Mouse (Mus musculus) heart, embryonic 10.5 days (tissue): ENCODE measurements around the gene Vdr. TPM values are rescaled to one million over a fixed set of nuclear protein-coding genes. Genes with fewer than 3 reads are reported as not detected.

Experiments used
- DNase-seq: peaks from one replicate; pipeline ENCODE4 v3.0.0-alpha.2; 2017; ENCODE audit warnings: low spot score
- H3K27ac ChIP-seq: fragments of 300-500 bp; sonication (generic); 2 replicates; pipeline ENCODE4 v1.5.1; 2016; ENCODE audit warnings: mild to moderate bottlenecking
- H3K27me3 ChIP-seq: fragments of 300-500 bp; sonication (generic); 2 replicates; pipeline ENCODE4 v1.6.1; 2016; ENCODE audit warnings: mild to moderate bottlenecking; ENCODE audit not compliant: poor library complexity, insufficient read depth, severe bottlenecking
- H3K36me3 ChIP-seq: fragments of 300-500 bp; sonication (generic); 2 replicates; pipeline ENCODE4 v1.6.1; 2016; ENCODE audit warnings: mild to moderate bottlenecking, moderate library complexity
- H3K4me1 ChIP-seq: fragments of 300-500 bp; sonication (generic); 2 replicates; pipeline ENCODE4 v1.6.1; 2016; ENCODE audit warnings: mild to moderate bottlenecking
- H3K4me3 ChIP-seq: fragments of 300-500 bp; sonication (generic); 2 replicates; pipeline ENCODE4 v1.5.1; 2016; ENCODE audit warnings: mild to moderate bottlenecking, moderate library complexity
- H3K9me3 ChIP-seq: fragments of 300-500 bp; sonication (generic); 2 replicates; pipeline ENCODE4 v1.6.1; 2016; ENCODE audit warnings: mild to moderate bottlenecking, moderate library complexity
- WGBS: fragments of 180-500 bp; shearing (Covaris S2); methylation state at CpG from one replicate; pipeline ENCODE4 v1.1.7; 2016; 5-methylcytosine and 5-hydroxymethylcytosine counted together
- polyA plus RNA-seq: library from polyadenylated mRNA; unstranded; fragments of >200 nt; fragmentation: Nextera tagmentation; extraction: Ambion mirVana; gene quantifications from 2 replicates; pipeline ENCODE4 v1.2.1, GENCODE M21; 2016

Vdr gene
- polyA plus RNA-seq, 1 experiment from 2014 or later: 0.77 TPM

GRCm38 (mm10) chr15:97838395-97838794 lies 72.0 kb downstream of the Vdr start:
- H3K27me3 ChIP-seq: peaks cover 11% of the 10 kb centered on the region; the same call in 1 of the 2 replicates
- H3K36me3 ChIP-seq: no peaks in the 10 kb centered on the region
- DNase-seq: no peak
- no peaks in the 10 kb centered on the region for H3K9me3 ChIP-seq
- peaks cover 49% of the 10 kb centered on the region for H3K4me1 ChIP-seq
- H3K27ac ChIP-seq: no peak overlapping the region
- 77% methylated on average over 4 of the region's 4 CpGs for whole genome bisulfite sequencing
- no peak overlapping the region for H3K4me3 ChIP-seq

GRCm38 (mm10) chr15:97837491-97838061 lies 72.9 kb downstream of the Vdr start:
- no peak for DNase-seq
- no peaks in the 10 kb centered on the region for H3K36me3 ChIP-seq
- no peak overlapping the region for H3K4me3 ChIP-seq
- no peaks in the 10 kb centered on the region for H3K9me3 ChIP-seq
- peaks cover 17% of the 10 kb centered on the region for H3K27me3 ChIP-seq
- H3K4me1 ChIP-seq: peaks cover 57% of the 10 kb centered on the region
- 13% methylated on average over 8 of the region's 8 CpGs for WGBS
- H3K27ac ChIP-seq: peak overlapping the region; percentile 59

- Histone ChIP-seq H3K9me3 (no peaks in the 10 kb centered on the region), H3K4me1 (peaks cover 64% of the 10 kb centered on the region), H3K27ac (0 out of 2 replicates have a peak overlapping the region, but pooled peaks have one; percentile 59), H3K36me3 (no peaks in the 10 kb centered on the region), H3K27me3 (peaks cover 17% of the 10 kb centered on the region), H3K4me3 (no peak overlapping the region)
- 57% methylated on average over 8 of the region's 8 CpGs for WGBS
- no peak for DNase-seq
These were observed 73.6 kb downstream of the Vdr start for GRCm38 (mm10) chr15:97836894-97837247.

- no peaks in the 10 kb centered on the region for H3K36me3 ChIP-seq
- WGBS: 41% methylated on average over 17 of the region's 17 CpGs
- no peaks in the 10 kb centered on the region for H3K9me3 ChIP-seq
- H3K4me3 ChIP-seq: no peak overlapping the region
- H3K27ac ChIP-seq: 0 out of 2 replicates have a peak overlapping the region, but pooled peaks have one; percentile 31
- H3K27me3 ChIP-seq: peaks cover 17% of the 10 kb centered on the region
- peaks cover 69% of the 10 kb centered on the region for H3K4me1 ChIP-seq
- no peak for DNase-seq
These were observed 74.1 kb downstream of the Vdr start for GRCm38 (mm10) chr15:97836153-97836893.

- Histone ChIP-seq H3K36me3 (0 out of 2 replicates have a peak, but pooled peaks cover 3% of the 10 kb centered on the region), H3K9me3 (no peaks in the 10 kb centered on the region), H3K4me1 (peaks cover 72% of the 10 kb centered on the region), H3K27me3 (peaks cover 17% of the 10 kb centered on the region; the same call in 1 of the 2 replicates), H3K27ac (peak overlapping the region; percentile 99; the same call in 1 of the 2 replicates), H3K4me3 (peak overlapping the region; percentile 93; the same call in 1 of the 2 replicates)
- no peak for DNase-seq
- WGBS: 62% methylated on average over 9 of the region's 9 CpGs
These were observed 77.5 kb downstream of the Vdr start for GRCm38 (mm10) chr15:97832764-97833479.

GRCm38 (mm10) chr15:97831987-97832640 lies 78.3 kb downstream of the Vdr start:
- 3% methylated on average over 10 of the region's 10 CpGs for WGBS
- peaks cover 70% of the 10 kb centered on the region for H3K4me1 ChIP-seq
- peak; percentile 87 for DNase-seq

GRCm38 (mm10) chr15:97831242-97831986 lies 79.0 kb downstream of the Vdr start:
- Histone ChIP-seq H3K4me3 (peak overlapping the region; percentile 93), H3K27ac (peak overlapping the region; percentile 99), H3K4me1 (peaks cover 71% of the 10 kb centered on the region), H3K27me3 (peaks cover 17% of the 10 kb centered on the region; the same call in 1 of the 2 replicates), H3K36me3 (peaks cover 5% of the 10 kb centered on the region; the same call in 1 of the 2 replicates), H3K9me3 (no peaks in the 10 kb centered on the region)
- under 1% methylated on average over 83 of the region's 84 CpGs for WGBS
- peak; percentile 83 for DNase-seq

More at GRCm38 (mm10) chr15:97831987-97832640, 78.3 kb downstream of the Vdr start:
- Histone ChIP-seq H3K4me3 (peak overlapping the region; percentile 93), H3K27ac (peak overlapping the region; percentile 99), H3K36me3 (0 out of 2 replicates have a peak, but pooled peaks cover 3% of the 10 kb centered on the region), H3K9me3 (no peaks in the 10 kb centered on the region), H3K27me3 (peaks cover 17% of the 10 kb centered on the region; the same call in 1 of the 2 replicates)

- no peak for DNase-seq
- H3K27ac ChIP-seq: peak overlapping the region; percentile 99
- H3K4me1 ChIP-seq: peaks cover 72% of the 10 kb centered on the region
- peaks cover 6% of the 10 kb centered on the region; the same call in 1 of the 2 replicates for H3K36me3 ChIP-seq
- H3K9me3 ChIP-seq: no peaks in the 10 kb centered on the region
- peaks cover 17% of the 10 kb centered on the region; the same call in 1 of the 2 replicates for H3K27me3 ChIP-seq
- under 1% methylated on average over 39 of the region's 39 CpGs for WGBS
- peak overlapping the region; percentile 93 for H3K4me3 ChIP-seq
These were observed 79.6 kb downstream of the Vdr start for GRCm38 (mm10) chr15:97830788-97831241.

- H3K4me3 ChIP-seq: peak overlapping the region; percentile 93
- peak overlapping the region; percentile 99 for H3K27ac ChIP-seq
- DNase-seq: no peak
- peaks cover 6% of the 10 kb centered on the region; the same call in 1 of the 2 replicates for H3K36me3 ChIP-seq
- WGBS: 18% methylated on average over 12 of the region's 12 CpGs
- no peaks in the 10 kb centered on the region for H3K9me3 ChIP-seq
- H3K4me1 ChIP-seq: peaks cover 77% of the 10 kb centered on the region
- H3K27me3 ChIP-seq: peaks cover 17% of the 10 kb centered on the region; the same call in 1 of the 2 replicates
These were observed 80.1 kb downstream of the Vdr start for GRCm38 (mm10) chr15:97830253-97830787.

GRCm38 (mm10) chr15:97829432-97829831 lies 81.0 kb downstream of the Vdr start:
- whole genome bisulfite sequencing: 45% methylated on average over 2 of the region's 2 CpGs
- H3K36me3 ChIP-seq: peaks cover 6% of the 10 kb centered on the region; the same call in 1 of the 2 replicates
- peaks cover 86% of the 10 kb centered on the region for H3K4me1 ChIP-seq
- DNase-seq: no peak
- peaks cover 16% of the 10 kb centered on the region; the same call in 1 of the 2 replicates for H3K27me3 ChIP-seq
- peak overlapping the region; percentile 93 for H3K4me3 ChIP-seq
- peak overlapping the region; percentile 99 for H3K27ac ChIP-seq
- no peaks in the 10 kb centered on the region for H3K9me3 ChIP-seq

- no peak for DNase-seq
- Histone ChIP-seq H3K27ac (peak overlapping the region; percentile 99), H3K4me3 (peak overlapping the region; percentile 93), H3K36me3 (peaks cover 10% of the 10 kb centered on the region; the same call in 1 of the 2 replicates), H3K9me3 (no peaks in the 10 kb centered on the region), H3K27me3 (peaks cover 11% of the 10 kb centered on the region; the same call in 1 of the 2 replicates), H3K4me1 (peaks cover 91% of the 10 kb centered on the region)
- 50% methylated on average over 5 of the region's 5 CpGs for WGBS
These were observed 81.5 kb downstream of the Vdr start for GRCm38 (mm10) chr15:97828901-97829338.
